Mouse (Mus musculus): ENCODE measurements at regions not wholly inside any gene's neighbourhood (a gene's known extent, or its start where the extent isn't known, plus 50 kb on each side); places are given as distances from the start of the nearest gene placed in this dataset.

DNA sequence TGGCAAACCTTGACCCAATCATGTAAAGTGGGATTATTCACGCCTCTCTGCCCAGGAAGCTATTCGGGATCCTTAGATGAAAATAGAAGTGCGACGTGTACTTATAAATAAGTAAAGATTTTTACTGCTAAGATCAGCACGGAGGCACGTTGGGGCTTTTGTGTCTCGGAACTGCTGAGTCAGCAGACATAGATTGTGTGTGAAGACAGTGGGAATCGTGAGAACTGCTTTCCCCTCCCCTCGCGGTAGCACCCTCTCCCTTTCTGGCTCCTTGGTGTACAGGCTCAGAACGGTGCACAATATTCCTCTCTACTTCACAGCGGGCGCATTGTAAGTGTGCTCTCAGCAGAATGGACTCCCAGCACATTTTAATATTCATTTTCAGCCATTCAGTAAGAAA lies 138.7 kb downstream of the Nhlrc3 start:
- no peak overlapping the region for H3K27ac ChIP-seq (replicated peaks; ENCODE audit: low read depth, low read length)
- 69% methylated on average over 13 of the region's 13 CpGs for WGBS
- no peak overlapping the region for H3K9ac ChIP-seq (ENCODE audit: low read depth, low read length)
- H3K27me3 ChIP-seq (replicated peaks; ENCODE audit: control insufficient read depth, insufficient read depth, low read length), result no peaks in the 10 kb centered on the region
- H3K4me1 ChIP-seq (ENCODE audit: control insufficient read depth, insufficient read depth, low read length), result no peaks in the 10 kb centered on the region
- ATAC-seq (ENCODE audit: low read depth) (no peak), DNase-seq (ENCODE audit: low spot score) (peak; percentile 24)
- no peak overlapping the region for H3K4me2 ChIP-seq (ENCODE audit: low read depth, low read length)
- H3K36me3 ChIP-seq (ENCODE audit: control insufficient read depth, insufficient read depth, low read length), result no peaks in the 10 kb centered on the region
- H3K9me3 ChIP-seq (ENCODE audit: control insufficient read depth, low read length), result no peaks in the 10 kb centered on the region
- H3K4me3 ChIP-seq (ENCODE audit: low read depth, low read length), result no peak overlapping the region

- Histone ChIP-seq H3K4me3 (ENCODE audit: low read depth, low read length) (no peak overlapping the region), H3K9ac (ENCODE audit: low read depth, low read length) (no peak overlapping the region), H3K36me3 (ENCODE audit: control insufficient read depth, insufficient read depth, low read length) (no peaks in the 10 kb centered on the region), H3K27me3 (replicated peaks; ENCODE audit: control insufficient read depth, insufficient read depth, low read length) (no peaks in the 10 kb centered on the region), H3K9me3 (ENCODE audit: control insufficient read depth, low read length) (no peaks in the 10 kb centered on the region), H3K4me1 (ENCODE audit: control insufficient read depth, insufficient read depth, low read length) (no peaks in the 10 kb centered on the region), H3K27ac (replicated peaks; ENCODE audit: low read depth, low read length) (no peak overlapping the region), H3K4me2 (ENCODE audit: low read depth, low read length) (no peak overlapping the region)
- no peak for DNase-seq (ENCODE audit: low spot score)
- 72% methylated on average over 2 of the region's 2 CpGs for WGBS
- ATAC-seq (ENCODE audit: low read depth), result no peak
Observed at GRCm38 (mm10) chr3:53315449-53315848, 147.7 kb downstream of the Nhlrc3 start.
